Mouse (Mus musculus) heart, embryonic 14.5 days (tissue): ENCODE data around the gene Grid2. TPM values are rescaled to one million over a fixed set of nuclear protein-coding genes. Genes with fewer than 3 reads are reported as not detected.

Experiments used
- ATAC-seq: fragments of 200-750 bp; cut with Nextera tagmentation; 2 replicates; pipeline ENCODE4 v1.8.0; 2017; ENCODE audit warnings: low read depth, moderate TSS enrichment; ENCODE audit not compliant: insufficient number of reproducible peaks, insufficient read depth, low FRiP score
- H3K27ac ChIP-seq, 2 experiments: fragments of 200-500 bp in 1 of 2; fragments of 300-500 bp in 1 of 2; sonication (generic) in 1 of 2; replicated peaks in 1 of 2; 2 replicates each; pipeline ENCODE4 v1.5.1; 2012 to 2014; ENCODE audit warnings: low read depth in 2 of 2, low read length in 2 of 2, control low read depth in 1 of 2, mild to moderate bottlenecking in 1 of 2, mixed read lengths in 1 of 2; ENCODE audit not compliant: control insufficient read depth in 1 of 2, insufficient read depth in 1 of 2
- H3K27me3 ChIP-seq: fragments of 300-500 bp; sonication (generic); 2 replicates; pipeline ENCODE4 v1.6.1; 2014; ENCODE audit warnings: mild to moderate bottlenecking, low read length, control low read depth; ENCODE audit not compliant: control insufficient read depth, insufficient read depth
- H3K36me3 ChIP-seq: fragments of 300-500 bp; sonication (generic); 2 replicates; pipeline ENCODE4 v1.6.1; 2014; ENCODE audit warnings: mild to moderate bottlenecking, control low read depth, low read length, mixed read lengths; ENCODE audit not compliant: control insufficient read depth, insufficient read depth
- H3K4me1 ChIP-seq, 2 experiments: fragments of 200-500 bp in 1 of 2; fragments of 300-500 bp in 1 of 2; sonication (generic) in 1 of 2; 2 replicates each; pipeline ENCODE4 v1.6.1; 2012 to 2014; ENCODE audit warnings: low read length in 2 of 2, control low read depth in 1 of 2, mixed read lengths in 1 of 2; ENCODE audit not compliant: control insufficient read depth in 2 of 2, insufficient read depth in 2 of 2
- H3K4me2 ChIP-seq: fragments of 300-500 bp; sonication (generic); 2 replicates; pipeline ENCODE4 v1.6.1; 2014; ENCODE audit warnings: mild to moderate bottlenecking, low read length
- H3K4me3 ChIP-seq, 2 experiments: fragments of 200-500 bp in 1 of 2; fragments of 300-500 bp in 1 of 2; sonication (generic) in 1 of 2; 2 replicates each; pipeline ENCODE4 v1.5.1; 2012 to 2014; ENCODE audit warnings: low read length in 2 of 2, mild to moderate bottlenecking in 2 of 2, control low read depth in 1 of 2, low read depth in 1 of 2, moderate library complexity in 1 of 2; ENCODE audit not compliant: control insufficient read depth in 1 of 2, insufficient read depth in 1 of 2
- H3K9ac ChIP-seq: fragments of 300-500 bp; sonication (generic); 2 replicates; pipeline ENCODE4 v1.6.1; 2014; ENCODE audit warnings: mild to moderate bottlenecking, low read length
- H3K9me3 ChIP-seq: fragments of 300-500 bp; sonication (generic); 2 replicates; pipeline ENCODE4 v1.6.1; 2016; ENCODE audit warnings: low read length, control low read depth; ENCODE audit not compliant: control insufficient read depth
- WGBS: fragments of 180-500 bp; shearing (Covaris S2); extraction: QIAGEN DNeasy Blood & Tissue Kit; methylation state at CpG from one replicate; pipeline ENCODE4 v1.1.7; 2014; 5-methylcytosine and 5-hydroxymethylcytosine counted together
- polyA plus RNA-seq: library from polyadenylated mRNA; unstranded; fragments of >200 nt; fragmentation: Nextera tagmentation; extraction: Ambion mirVana; gene quantifications from 2 replicates; pipeline ENCODE4 v1.2.1, GENCODE M21; 2014

Grid2 gene
- polyA plus RNA-seq, 1 experiment from 2014 or later: 1.3 TPM

- no peak overlapping the region for H3K9ac ChIP-seq
- H3K4me3 ChIP-seq: no peak overlapping the region
- 80% methylated on average over 3 of the region's 3 CpGs for WGBS
- H3K4me1 ChIP-seq: no peaks in the 10 kb centered on the region
- no peaks in the 10 kb centered on the region for H3K36me3 ChIP-seq
- H3K27ac ChIP-seq: no peak overlapping the region
- no peak for ATAC-seq
- H3K4me2 ChIP-seq: no peak overlapping the region
- no peaks in the 10 kb centered on the region for H3K27me3 ChIP-seq
- no peaks in the 10 kb centered on the region for H3K9me3 ChIP-seq
Observed at GRCm38 (mm10) chr6:64479884-64480283, 1224.2 kb downstream of the Grid2 start.

DNA sequence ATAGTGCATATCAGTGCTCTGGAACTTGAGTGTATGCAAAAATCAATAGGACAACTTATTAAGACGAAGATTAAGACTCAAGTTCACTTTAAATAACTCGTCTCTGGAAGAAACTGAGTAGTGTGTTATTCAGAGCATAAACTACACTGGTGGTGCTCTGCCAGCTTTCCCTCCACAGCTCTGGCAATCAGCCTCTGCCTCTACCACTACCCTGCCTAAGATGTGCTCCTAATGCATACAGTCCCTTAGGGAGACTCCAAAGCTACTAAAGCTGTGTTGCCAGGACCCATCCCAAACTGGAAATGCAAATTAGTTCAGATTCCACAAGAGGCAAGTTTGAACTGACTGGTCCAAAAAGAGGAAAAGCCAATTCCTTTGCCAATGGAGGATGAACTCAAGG lies 1224.9 kb downstream of the Grid2 start:
- H3K4me2 ChIP-seq: no peak overlapping the region
- H3K4me1 ChIP-seq: no peaks in the 10 kb centered on the region
- H3K27ac ChIP-seq: no peak overlapping the region
- H3K36me3 ChIP-seq: no peaks in the 10 kb centered on the region
- 50% methylated on average over 2 of the region's 2 CpGs for WGBS
- ATAC-seq: no peak
- no peak overlapping the region for H3K9ac ChIP-seq
- no peaks in the 10 kb centered on the region for H3K27me3 ChIP-seq
- H3K9me3 ChIP-seq: no peaks in the 10 kb centered on the region
- no peak overlapping the region for H3K4me3 ChIP-seq

DNA sequence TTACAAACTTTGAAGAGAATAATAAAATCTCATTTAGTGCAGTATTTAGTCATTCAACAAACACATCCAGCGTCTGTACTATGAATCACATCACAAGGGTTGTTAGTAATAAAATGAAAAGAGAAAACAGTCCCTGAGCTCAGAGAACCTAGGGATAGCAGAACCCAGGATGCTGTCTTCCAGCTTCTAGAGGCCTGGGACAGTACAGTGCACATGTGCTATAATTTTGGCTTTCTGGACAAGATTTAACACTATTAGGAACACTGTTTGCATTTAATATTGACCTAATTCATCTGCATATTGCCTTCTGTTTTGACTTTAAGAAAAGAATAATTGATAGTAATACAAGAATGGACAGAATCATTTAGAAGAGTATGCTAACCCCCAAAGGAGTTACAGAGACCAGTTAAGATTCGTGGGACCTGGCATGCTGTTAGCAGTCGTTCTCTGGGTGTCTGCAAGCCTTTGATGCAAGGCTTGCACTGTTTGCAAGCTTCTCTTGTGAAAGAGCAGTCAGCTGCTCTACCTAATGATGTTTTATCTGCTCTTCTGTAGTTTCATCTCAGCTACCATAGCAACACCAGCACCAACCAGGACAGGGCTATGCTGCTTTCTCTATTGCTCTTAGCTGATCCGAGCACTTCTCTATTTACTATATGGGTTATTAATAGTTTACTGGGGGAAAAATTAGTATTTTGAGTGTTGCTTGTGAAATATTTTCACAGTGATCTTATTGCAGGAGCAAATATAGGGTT lies 1234.8 kb downstream of the Grid2 start:
- no peaks in the 10 kb centered on the region for H3K9me3 ChIP-seq
- no peaks in the 10 kb centered on the region for H3K36me3 ChIP-seq
- H3K27ac ChIP-seq: no peak overlapping the region
- no peaks in the 10 kb centered on the region for H3K27me3 ChIP-seq
- H3K9ac ChIP-seq: no peak overlapping the region
- 55% methylated on average over 4 of the region's 4 CpGs for WGBS
- H3K4me3 ChIP-seq: no peak overlapping the region
- no peaks in the 10 kb centered on the region for H3K4me1 ChIP-seq
- ATAC-seq: no peak
- H3K4me2 ChIP-seq: no peak overlapping the region

DNA sequence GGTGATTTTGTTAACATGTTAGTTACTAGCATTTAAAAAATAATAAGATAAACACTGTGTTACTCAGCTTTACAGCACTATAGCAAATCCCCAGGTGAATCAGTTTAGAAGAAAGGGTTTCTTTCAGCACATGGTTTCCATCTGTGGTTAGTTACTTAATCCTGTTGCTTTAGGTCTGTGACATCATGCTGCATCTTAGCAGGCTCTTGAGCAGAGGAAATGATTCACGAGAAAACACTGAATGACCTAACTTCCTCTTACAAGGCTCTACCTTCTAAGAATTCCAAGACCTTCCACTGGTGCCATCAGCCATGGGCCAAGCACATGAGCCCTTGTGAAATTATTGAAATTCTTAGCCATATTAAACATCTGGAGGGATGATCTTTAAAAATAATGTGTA lies 1248.7 kb downstream of the Grid2 start:
- Histone ChIP-seq H3K4me3 (no peak overlapping the region), H3K4me2 (no peak overlapping the region), H3K9me3 (no peaks in the 10 kb centered on the region), H3K36me3 (no peaks in the 10 kb centered on the region), H3K9ac (no peak overlapping the region), H3K4me1 (no peaks in the 10 kb centered on the region), H3K27ac (no peak overlapping the region), H3K27me3 (no peaks in the 10 kb centered on the region)
- WGBS: 48% methylated on average over 1 of the region's 1 CpGs
- no peak for ATAC-seq

DNA sequence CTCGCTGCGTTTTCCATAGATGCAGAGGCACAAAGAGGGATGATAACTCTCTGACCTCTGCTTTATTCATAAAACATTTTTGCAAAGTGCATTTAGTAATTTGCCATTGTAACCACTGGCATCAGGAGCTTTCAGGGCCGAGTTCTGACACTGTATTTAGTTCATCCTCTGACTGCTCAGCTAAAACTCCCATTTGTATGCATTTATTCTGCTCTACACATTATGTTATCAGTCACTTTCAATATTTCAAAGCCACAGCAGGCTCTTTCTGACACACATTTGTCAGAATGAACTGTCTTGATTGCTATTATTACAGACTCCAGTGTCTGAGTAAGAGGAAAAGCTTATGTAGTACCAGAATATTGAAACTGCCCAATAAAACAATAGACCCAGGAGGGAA lies 1286.5 kb downstream of the Grid2 start:
- Histone ChIP-seq H3K27ac (no peak overlapping the region), H3K27me3 (no peaks in the 10 kb centered on the region), H3K4me3 (no peak overlapping the region), H3K4me1 (no peaks in the 10 kb centered on the region), H3K4me2 (no peak overlapping the region), H3K36me3 (no peaks in the 10 kb centered on the region), H3K9ac (no peak overlapping the region), H3K9me3 (no peaks in the 10 kb centered on the region)
- 77% methylated on average over 3 of the region's 3 CpGs for WGBS
- no peak for ATAC-seq

DNA sequence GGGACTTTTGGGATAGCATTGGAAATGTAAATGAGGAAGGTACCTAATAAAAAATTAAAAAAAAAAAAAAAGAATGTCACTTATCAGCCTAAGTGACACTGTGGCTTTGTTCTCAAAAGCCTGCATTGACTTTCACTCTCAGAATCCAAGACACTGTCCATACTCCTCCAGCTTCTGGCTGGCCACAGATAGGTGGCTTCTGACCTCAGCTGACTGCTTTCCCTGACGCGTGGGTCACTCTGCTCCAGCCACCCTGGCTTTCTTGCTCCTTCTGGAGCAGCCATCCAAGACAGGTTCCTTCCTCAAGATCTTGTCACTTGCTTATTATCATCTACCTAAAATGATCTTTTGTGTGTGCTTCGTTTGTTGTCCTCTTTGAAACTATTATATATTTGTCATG lies 1298.0 kb downstream of the Grid2 start:
- ATAC-seq: no peak

DNA sequence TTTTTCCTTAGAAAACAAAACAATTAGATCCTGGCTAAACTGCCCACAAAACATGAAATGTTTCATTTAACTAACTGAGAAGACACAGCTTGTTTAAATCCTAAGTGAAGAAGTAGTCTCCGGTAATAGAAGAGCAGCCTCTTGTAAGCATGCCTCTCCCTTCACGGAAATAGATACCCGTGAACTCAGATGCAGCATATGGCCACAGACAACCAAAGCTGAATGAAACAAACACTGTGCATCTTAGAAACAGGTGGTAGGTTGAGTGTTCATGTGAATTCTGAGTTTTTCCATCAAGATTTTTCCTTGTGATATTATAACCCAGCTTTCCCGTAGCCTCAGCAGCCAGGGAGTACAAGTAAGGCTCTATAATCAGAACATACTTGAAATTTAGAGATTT lies 1299.5 kb downstream of the Grid2 start:
- no peaks in the 10 kb centered on the region for H3K27me3 ChIP-seq

More for the DNA sequence above, 1298.0 kb downstream of the Grid2 start:
- Histone ChIP-seq H3K27ac (no peak overlapping the region), H3K4me3 (no peak overlapping the region), H3K9ac (no peak overlapping the region), H3K9me3 (no peaks in the 10 kb centered on the region), H3K36me3 (no peaks in the 10 kb centered on the region), H3K4me1 (no peaks in the 10 kb centered on the region), H3K4me2 (no peak overlapping the region), H3K27me3 (no peaks in the 10 kb centered on the region)
- 73% methylated on average over 3 of the region's 3 CpGs for WGBS

GRCm38 (mm10) chr6:64568599-64568998 lies 1312.9 kb downstream of the Grid2 start:
- Histone ChIP-seq H3K27me3 (no peaks in the 10 kb centered on the region), H3K4me3 (no peak overlapping the region), H3K4me1 (no peaks in the 10 kb centered on the region), H3K4me2 (no peak overlapping the region), H3K27ac (no peak overlapping the region), H3K9me3 (no peaks in the 10 kb centered on the region), H3K9ac (no peak overlapping the region), H3K36me3 (no peaks in the 10 kb centered on the region)
- 44% methylated on average over 5 of the region's 5 CpGs for WGBS
- ATAC-seq: no peak

More for the DNA sequence above, 1299.5 kb downstream of the Grid2 start:
- Histone ChIP-seq H3K36me3 (no peaks in the 10 kb centered on the region), H3K4me3 (no peak overlapping the region), H3K9me3 (no peaks in the 10 kb centered on the region), H3K27ac (no peak overlapping the region), H3K9ac (no peak overlapping the region), H3K4me2 (no peak overlapping the region), H3K4me1 (no peaks in the 10 kb centered on the region)
- WGBS: 83% methylated on average over 4 of the region's 4 CpGs
- ATAC-seq: no peak
